Mouse (Mus musculus) kidney, postnatal 4 days (tissue): ENCODE results near the gene Sbf1.

ENCODE experiments used
- DNase-seq, 2 experiments: peaks; one replicate each; pipeline ENCODE4 v3.0.0; 2021; ENCODE audit warnings: mixed read lengths in 2 of 2

Sbf1 gene

GRCm38 (mm10) chr15:89315190-89315731 lies at the start of gene Sbf1:
Gene Sbf1, minus strand, starts transcription at chr15:89315311.
- peak; percentile 98 to 99 for DNase-seq

GRCm38 (mm10) chr15:89363051-89363450 lies 47.9 kb upstream of the Sbf1 start:
- no peak for DNase-seq

DNA sequence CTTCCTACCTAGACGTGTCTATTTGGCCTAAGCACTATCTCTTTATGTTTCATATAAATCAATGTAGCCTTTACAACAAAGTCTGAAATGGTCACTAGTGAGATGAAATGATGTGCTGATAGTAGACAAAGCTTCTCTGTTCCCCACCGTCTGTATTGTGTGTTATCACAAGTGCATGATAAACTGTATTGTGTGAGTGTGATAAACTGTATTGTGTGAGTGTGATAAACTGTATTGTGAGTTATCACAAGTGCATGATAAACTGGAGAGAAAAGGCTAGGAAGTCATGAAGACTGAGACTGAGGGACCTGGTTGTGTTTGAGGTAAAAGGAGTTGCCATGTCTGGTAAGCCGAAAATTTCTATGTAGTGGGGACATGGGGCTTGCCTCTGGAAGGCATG lies 43.7 kb upstream of the Sbf1 start:
- DNase-seq, result no peak

GRCm38 (mm10) chr15:89356372-89356771 lies 41.3 kb upstream of the Sbf1 start:
- DNase-seq, result peak; percentile 92 to 95

DNA sequence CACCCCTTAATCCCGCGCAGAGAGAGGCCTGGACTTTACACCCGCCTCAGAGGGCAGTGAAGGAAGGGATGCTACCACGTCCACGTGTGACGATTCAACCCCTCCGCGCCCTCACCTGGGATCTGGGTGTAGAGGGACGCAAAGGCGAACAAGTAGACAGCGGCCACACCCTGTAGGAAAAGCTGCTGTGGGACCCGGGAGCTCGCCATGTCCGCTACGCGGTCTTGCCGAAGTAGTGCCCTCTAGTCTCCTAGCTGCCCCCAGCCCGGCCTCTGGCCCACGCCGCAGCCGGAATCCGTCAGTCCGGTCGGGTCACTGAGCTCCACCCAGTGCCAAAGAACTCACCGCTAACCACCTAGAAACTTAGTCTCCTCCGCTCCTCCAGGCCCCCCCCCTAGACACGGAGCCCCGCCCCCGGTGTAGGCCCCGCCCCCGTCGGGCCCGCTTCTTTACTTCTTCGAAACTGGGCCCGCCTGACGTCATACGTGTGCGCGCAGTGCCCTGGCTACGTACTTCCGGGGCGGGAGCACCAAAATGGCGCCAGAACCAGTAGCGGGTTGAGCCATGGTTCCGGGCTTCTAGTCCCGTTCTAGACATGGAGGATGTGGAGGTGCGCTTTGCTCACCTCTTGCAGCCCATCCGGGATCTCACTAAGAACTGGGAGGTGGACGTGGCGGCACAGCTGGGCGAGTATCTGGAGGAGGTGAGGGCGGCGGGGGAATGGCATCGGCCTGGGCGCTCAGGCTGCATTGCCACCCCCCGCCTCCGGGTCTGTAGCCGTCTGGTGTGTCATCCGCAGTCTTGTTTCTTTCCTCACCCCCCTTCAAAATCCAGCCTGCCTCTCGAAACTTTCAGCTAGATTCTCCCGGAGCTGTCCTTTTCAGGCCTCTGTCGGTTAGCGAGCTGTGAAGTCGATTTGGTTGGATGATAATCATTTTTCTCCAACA lies 40.4 kb upstream of the Sbf1 start, which contains the start of the genes Lmf2 and Ncaph2:
Gene Lmf2 (minus strand): TSS at position 419 of the 947 bp plus-strand sequence.
Gene Ncaph2 (plus strand): TSS at position 479 of the 947 bp plus-strand sequence.
- peak; percentile 98 to 99 for DNase-seq

DNA sequence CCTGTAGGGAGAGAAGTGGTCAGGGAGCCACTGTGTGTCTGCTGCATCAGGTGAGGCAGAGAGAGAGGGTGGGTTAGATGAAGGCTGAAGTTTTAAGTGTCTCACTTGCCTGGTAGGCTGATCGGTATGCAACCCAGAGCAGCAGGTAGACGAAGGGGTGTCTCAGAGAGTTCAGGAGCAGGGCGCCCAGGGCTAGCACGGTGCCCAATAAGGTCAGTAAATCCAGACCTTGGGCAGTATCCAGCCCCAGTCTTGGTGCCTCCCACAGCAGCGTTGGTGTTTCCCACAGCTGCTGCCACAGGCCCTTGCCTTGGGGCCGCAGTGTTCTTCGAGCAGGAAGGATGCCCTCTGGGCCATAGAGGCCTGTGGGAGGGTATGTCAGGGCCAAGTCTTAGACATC lies 39.3 kb upstream of the Sbf1 start:
- no peak for DNase-seq

DNA sequence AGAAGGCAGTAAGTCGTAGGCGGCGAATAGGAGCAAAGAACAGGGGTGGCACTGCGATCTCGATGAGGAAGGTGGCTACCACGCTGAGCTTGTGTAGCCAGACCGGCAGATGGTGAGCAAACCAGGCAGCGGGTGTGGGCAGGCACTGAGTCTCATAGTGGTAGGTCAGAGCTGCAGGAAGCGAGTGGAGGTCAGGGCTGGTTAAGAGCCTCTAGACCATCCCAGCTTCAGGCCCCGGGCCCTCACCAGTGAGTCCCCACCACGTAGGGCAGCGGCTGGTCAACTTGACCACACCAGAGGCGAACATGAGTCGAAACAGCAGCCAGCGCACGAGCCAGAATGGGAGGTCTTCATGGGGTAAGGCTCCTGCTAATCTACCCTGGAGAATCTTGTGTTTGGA lies 38.7 kb upstream of the Sbf1 start:
- DNase-seq, result no peak

GRCm38 (mm10) chr15:89352795-89353194 lies 37.7 kb upstream of the Sbf1 start:
- DNase-seq, result no peak

GRCm38 (mm10) chr15:89352054-89352453 lies 36.9 kb upstream of the Sbf1 start:
- no peak for DNase-seq

DNA sequence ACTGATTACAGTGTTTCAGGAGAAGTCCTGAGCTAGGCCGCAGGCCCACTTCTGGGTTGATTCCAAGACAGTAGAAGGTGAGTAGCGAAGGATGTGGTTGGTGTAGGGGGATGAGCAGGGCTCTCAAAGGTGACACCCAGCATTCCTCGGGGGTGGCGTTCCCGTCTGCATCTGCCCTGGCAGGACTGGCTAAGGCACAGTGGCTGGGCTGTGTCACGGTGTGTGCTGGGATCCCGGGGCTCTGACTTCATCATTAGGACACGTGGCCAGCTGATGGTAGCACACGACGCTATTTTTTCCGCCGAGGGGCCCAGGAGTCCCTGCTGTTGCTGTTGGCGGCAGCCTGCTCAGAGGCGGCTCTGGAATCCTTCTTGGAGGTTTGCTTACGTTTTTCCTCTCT lies 36.2 kb upstream of the Sbf1 start:
- DNase-seq, result no peak

- DNase-seq, result no peak
Measured at GRCm38 (mm10) chr15:89350447-89350846, 35.3 kb upstream of the Sbf1 start.

GRCm38 (mm10) chr15:89343325-89343724 lies 28.2 kb upstream of the Sbf1 start:
- DNase-seq, result no peak

DNA sequence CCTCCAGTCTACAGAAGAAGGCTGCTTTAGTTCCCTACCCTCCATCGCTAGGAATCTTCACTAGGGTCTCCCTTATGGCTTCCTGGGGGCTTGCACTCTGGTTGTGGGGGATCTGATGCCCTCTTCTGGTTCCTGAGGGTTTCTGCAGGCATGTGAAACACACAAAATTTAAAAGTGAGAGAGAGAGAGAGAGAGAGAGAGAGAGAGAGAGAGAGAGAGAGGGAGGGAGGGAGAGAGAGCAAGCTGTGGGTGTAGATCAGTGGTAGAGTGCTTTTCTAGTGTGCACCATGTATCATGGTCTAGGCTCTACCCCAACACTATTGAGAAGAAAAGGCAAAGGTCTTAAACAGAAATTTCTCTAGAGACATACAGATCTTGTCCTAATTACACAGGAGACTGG lies 26.6 kb upstream of the Sbf1 start:
- no peak for DNase-seq

GRCm38 (mm10) chr15:89340136-89340535 lies 25.0 kb upstream of the Sbf1 start:
- no peak for DNase-seq

DNA sequence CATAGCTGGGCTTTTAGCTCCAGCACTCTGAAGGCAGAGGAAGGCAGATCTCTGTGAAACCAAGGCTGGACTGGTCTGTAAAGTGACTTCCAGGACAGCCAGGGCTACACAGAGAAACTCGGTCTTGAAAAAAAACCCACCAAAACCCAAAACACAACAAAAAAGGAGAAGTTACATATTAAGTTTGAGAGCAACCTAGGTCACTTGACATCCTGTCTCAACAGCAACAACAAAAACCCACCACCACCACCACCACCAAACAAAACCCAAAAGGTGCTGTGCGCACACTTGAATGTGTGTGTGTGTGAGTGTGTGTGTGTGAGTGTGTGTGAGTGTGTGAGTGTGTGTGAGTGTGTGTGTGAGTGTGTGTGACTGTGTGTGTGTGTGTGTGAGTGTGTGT lies 24.6 kb upstream of the Sbf1 start:
- no peak for DNase-seq

- DNase-seq, result no peak
Measured at GRCm38 (mm10) chr15:89336422-89336821, 21.3 kb upstream of the Sbf1 start.

DNA sequence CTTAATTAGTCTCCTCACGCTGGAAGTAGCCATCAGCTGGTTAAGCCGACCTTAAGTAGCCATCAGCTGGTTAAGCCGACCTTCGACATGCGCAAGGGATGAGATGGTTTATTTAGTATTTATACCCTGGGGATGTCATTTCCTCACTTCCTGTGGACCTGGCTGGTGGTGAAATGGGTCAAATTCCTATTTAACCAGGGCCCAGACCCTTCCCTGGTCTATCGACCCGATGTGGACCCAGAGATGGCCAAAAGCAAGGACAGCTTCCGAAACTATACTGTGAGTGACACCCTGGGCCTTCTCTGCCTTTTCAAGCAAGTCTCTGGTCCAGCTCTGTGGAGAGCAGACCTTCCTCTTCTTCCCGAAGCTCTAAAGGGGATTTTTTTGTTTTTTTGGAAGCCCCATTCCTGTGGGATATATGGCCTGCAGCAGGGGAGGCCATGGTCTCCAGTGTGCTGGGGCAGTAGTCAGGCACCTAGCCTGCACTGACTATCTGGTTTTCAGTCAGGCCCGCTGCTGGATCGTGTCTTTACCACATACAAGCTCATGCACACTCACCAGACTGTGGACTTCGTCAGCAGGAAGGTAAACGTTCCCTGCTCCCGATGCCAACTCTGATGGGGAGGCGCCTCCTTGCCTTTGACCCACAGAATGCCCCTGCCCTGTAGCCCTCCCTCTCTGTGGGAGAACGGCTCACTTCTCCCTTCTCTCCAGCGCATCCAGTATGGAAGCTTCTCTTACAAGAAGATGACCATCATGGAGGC lies 19.8 kb upstream of the Sbf1 start:
- DNase-seq, result peak in 1 of 2 experiments; percentile 17

DNA sequence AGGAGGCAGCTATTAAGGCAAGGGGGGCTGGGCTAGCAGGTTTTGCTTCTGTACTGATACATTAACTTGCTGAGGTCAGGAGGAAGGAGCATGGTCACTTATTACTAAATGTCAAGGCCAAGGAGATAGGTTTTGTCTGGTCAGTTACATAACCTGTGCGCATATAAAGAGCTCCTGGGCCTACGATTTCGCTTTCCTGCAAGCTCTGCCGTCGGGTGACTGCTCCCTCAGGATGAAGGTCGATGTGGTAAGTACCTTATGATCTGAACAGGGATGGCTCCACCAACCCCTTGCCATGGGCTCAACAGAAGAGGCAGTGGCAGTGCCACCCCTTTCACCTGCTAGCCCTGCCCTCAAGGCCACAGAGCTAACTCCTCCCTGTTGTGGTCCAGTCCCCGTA lies 19.2 kb upstream of the Sbf1 start, which contains the start of gene Miox:
Gene Miox (plus strand): TSS at position 128 of the 400 bp plus-strand sequence.
- peak in 1 of 2 experiments; percentile 35 for DNase-seq

DNA sequence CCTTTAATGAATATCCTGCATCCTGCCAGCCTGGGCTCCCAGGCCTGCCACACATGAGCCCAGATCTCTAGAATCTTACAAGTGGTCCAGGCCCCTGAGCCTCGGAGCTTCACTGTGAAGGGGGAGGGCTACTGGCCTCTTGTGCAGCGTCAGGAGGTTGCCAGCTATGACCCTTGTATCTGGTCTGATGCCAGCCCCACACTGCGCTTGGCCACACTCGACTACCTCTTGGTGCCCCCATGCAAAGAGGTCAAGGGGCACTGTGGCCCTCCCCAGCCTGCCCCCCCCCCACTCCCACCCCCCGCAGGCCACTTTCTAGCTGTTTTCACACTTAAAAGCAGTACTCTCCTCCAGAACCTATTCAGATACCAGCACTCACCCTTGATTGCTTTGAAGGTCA lies 11.3 kb upstream of the Sbf1 start:
- DNase-seq, result peak; percentile 36 to 64

GRCm38 (mm10) chr15:89323656-89324055 lies 8.5 kb upstream of the Sbf1 start:
- DNase-seq, result no peak

GRCm38 (mm10) chr15:89322670-89323522 lies 7.8 kb upstream of the Sbf1 start, which contains the start of gene Adm2:
Gene Adm2, plus strand, starts transcription at chr15:89322720.
- DNase-seq, result peak; percentile 37 to 38

DNA sequence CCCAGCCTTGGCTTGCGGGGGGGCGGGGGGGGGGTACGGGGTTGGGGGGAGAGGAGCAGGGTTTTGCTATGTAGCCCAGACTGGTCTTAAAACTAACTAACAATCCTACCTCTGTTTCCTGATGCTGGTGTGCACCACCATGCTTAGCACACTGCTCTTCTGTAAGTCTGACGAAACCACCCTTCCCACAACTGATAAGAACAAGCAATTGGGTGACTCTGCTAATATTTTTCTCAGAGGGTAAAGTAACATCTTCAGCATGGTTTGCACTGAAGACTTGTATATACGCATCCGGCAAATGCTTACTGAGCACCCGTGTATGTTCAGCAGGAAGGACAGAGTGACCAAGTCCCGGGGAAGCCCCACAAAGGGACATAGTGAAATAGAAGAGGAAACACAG lies 6.2 kb upstream of the Sbf1 start:
- DNase-seq, result no peak
